ENCODE assay signal across 22 mouse cellular contexts in the genomic region with DNA sequence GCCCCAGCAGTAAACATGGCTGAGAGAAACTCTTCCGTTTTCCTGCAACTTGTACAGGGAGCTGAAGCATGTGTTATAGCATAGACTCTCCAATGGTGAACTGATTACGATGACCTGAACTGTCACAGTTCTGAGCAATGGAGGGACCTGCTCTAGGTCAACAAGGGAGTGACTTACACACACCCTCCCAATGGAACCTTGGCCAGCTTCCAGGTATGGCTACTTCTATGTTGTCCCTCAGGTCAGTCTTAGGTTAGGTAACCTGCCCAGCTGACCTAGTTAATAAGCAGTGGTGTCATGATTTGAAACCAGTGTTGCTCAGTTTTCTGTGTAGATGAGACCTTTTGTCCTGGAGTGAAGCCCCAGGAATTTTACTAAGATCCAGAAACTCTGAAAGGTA. TPM values are rescaled to one million over a fixed set of nuclear protein-coding genes. Genes with fewer than 3 reads are reported as not detected.
DNase-seq lines count a peak whose midpoint lies in the region; ATAC-seq and TF ChIP-seq lines count a peak whose summit lies in the region.
"Had no signal": no experiment of that assay in that cellular context is flagged by ENCODE, and none has a peak within 500 bp of the region (broad histone marks: within the 10 kb centered on the region; RNA-seq: fewer than 3 reads in every experiment).

No protein-coding gene starts in this region.

- H3K4me2 ChIP-seq in intestine, embryonic 15.5 days (replicated peaks), result no peak overlapping the region
- no peak overlapping the region for H3K4me2 ChIP-seq in lung, postnatal 0 days (replicated peaks; ENCODE audit: low read depth, low read length)
- no peak overlapping the region for H3K4me2 ChIP-seq in forebrain, embryonic 11.5 days (ENCODE audit: low read depth, low read length, severe bottlenecking)
- H3K4me2 ChIP-seq: heart, embryonic 11.5 days had no signal

- peak; percentile 86 to 91 for DNase-seq in kidney, postnatal 36 days
- DNase-seq in lung, postnatal 0 days (ENCODE audit: low spot score), result peak; percentile 56
- no peak for DNase-seq in forebrain, embryonic 11.5 days (ENCODE audit: low spot score)
- DNase-seq in heart, adult 8-10 months (ENCODE audit: low spot score), result no peak
- no peak for DNase-seq in left cerebral cortex, postnatal 10 days (ENCODE audit: extremely low spot score in 1 of 2, low spot score in 2 of 2)
- DNase-seq: right cerebral cortex, postnatal 14 days; thymus, postnatal 4 days had no signal

- H3K9ac ChIP-seq in ES-Bruce4 (ENCODE audit: low read depth, poor library complexity, severe bottlenecking), result no peak overlapping the region
- H3K9ac ChIP-seq in intestine, embryonic 15.5 days, result no peak overlapping the region
- H3K9ac ChIP-seq in lung, postnatal 0 days (replicated peaks; ENCODE audit: low read depth), result no peak overlapping the region
- no peak overlapping the region for H3K9ac ChIP-seq in forebrain, embryonic 11.5 days (ENCODE audit: low read length)

- intact Hi-C loops in left cerebral cortex, postnatal 10 days (cut with DNase I), result no loop called here

- H3K9me3 ChIP-seq in ES-Bruce4 (replicated peaks; ENCODE audit: control insufficient read depth, insufficient read depth, low read length, poor library complexity, severe bottlenecking), result no peaks in the 10 kb centered on the region
- H3K9me3 ChIP-seq in intestine, embryonic 15.5 days, result no peaks in the 10 kb centered on the region
- no peaks in the 10 kb centered on the region for H3K9me3 ChIP-seq in lung, postnatal 0 days (ENCODE audit: low read length)
- no peaks in the 10 kb centered on the region for H3K9me3 ChIP-seq in forebrain, embryonic 11.5 days (ENCODE audit: control insufficient read depth, low read length)
- H3K9me3 ChIP-seq: forebrain, embryonic 10.5 days had no signal

- H3K36me3 ChIP-seq in ES-Bruce4 (ENCODE audit: control insufficient read depth, insufficient read depth, low read length, poor library complexity, severe bottlenecking), result no peaks in the 10 kb centered on the region
- H3K36me3 ChIP-seq in intestine, embryonic 15.5 days, result no peaks in the 10 kb centered on the region
- no peaks in the 10 kb centered on the region for H3K36me3 ChIP-seq in lung, postnatal 0 days (ENCODE audit: insufficient read depth, low read length)
- no peaks in the 10 kb centered on the region for H3K36me3 ChIP-seq in forebrain, embryonic 11.5 days (ENCODE audit: control insufficient read depth, insufficient read depth, low read length)
- H3K36me3 ChIP-seq: forebrain, embryonic 10.5 days had no signal

- no peaks in the 10 kb centered on the region; the same call in 1 of the 2 replicates for H3K27me3 ChIP-seq in ES-Bruce4 (ENCODE audit: control insufficient read depth, insufficient read depth, low read length, poor library complexity, severe bottlenecking)
- no peaks in the 10 kb centered on the region for H3K27me3 ChIP-seq in intestine, embryonic 15.5 days (replicated peaks)
- H3K27me3 ChIP-seq in lung, postnatal 0 days (replicated peaks; ENCODE audit: insufficient read depth, low read length), result no peaks in the 10 kb centered on the region
- H3K27me3 ChIP-seq in forebrain, embryonic 11.5 days (ENCODE audit: control insufficient read depth, insufficient read depth, low read length), result no peaks in the 10 kb centered on the region
- H3K27me3 ChIP-seq: CH12.LX, Patski had no signal

- no peak for TF ChIP-seq EP300 in ES-Bruce4 (IDR thresholded peaks at IDR 0.05; ENCODE audit: insufficient read depth, low read depth, low read length)
- no peak for TF ChIP-seq EP300 in lung, postnatal 0 days (IDR thresholded peaks at IDR 0.05)

- TF ChIP-seq POLR2A in ES-Bruce4 (IDR thresholded peaks at IDR 0.05; ENCODE audit: insufficient read depth, low read length), result no peak

- no peak for TF ChIP-seq CTCF in ES-Bruce4 (IDR thresholded peaks at IDR 0.05; ENCODE audit: low read depth, low read length)
- TF ChIP-seq CTCF in lung, postnatal 0 days (IDR thresholded peaks at IDR 0.05), result no peak

- H3K27ac ChIP-seq in ES-Bruce4 (ENCODE audit: insufficient read depth, low read length), result peak overlapping the region; percentile 26; the same call in 1 of the 2 replicates
- H3K27ac ChIP-seq in intestine, embryonic 15.5 days, result no peak overlapping the region
- H3K27ac ChIP-seq in lung, postnatal 0 days (ENCODE audit: low read length), result peak overlapping the region; percentile 23; the same call in 1 of the 2 replicates
- H3K27ac ChIP-seq in forebrain, embryonic 11.5 days (ENCODE audit: low read depth, low read length), result no peak overlapping the region
- H3K27ac ChIP-seq: forebrain, embryonic 10.5 days had no signal

- peak; percentile 68 for ATAC-seq in intestine, embryonic 15.5 days
- peak; percentile 87 for ATAC-seq in lung, postnatal 0 days
- no peak for ATAC-seq in forebrain, embryonic 11.5 days (replicated peaks; ENCODE audit: low FRiP score)
- no peak for ATAC-seq in granulocyte monocyte progenitor cell, adult 5-6 weeks (replicated peaks; ENCODE audit: poor library complexity, severe bottlenecking)
- ATAC-seq: Patski had no signal

- 74% methylated on average over 2 of the region's 2 CpGs for WGBS in intestine, embryonic 15.5 days
- 50% methylated on average over 2 of the region's 2 CpGs for WGBS in lung, postnatal 0 days
- 80% methylated on average over 2 of the region's 2 CpGs for WGBS in forebrain, embryonic 11.5 days

- peaks cover 2% of the 10 kb centered on the region for H3K4me1 ChIP-seq in ES-Bruce4 (ENCODE audit: control insufficient read depth, insufficient read depth, low read length)
- no peaks in the 10 kb centered on the region for H3K4me1 ChIP-seq in intestine, embryonic 15.5 days (replicated peaks)
- H3K4me1 ChIP-seq in lung, postnatal 0 days (ENCODE audit: insufficient read depth, low read depth, low read length), result no peaks in the 10 kb centered on the region; the same call in 1 of the 2 replicates
- H3K4me1 ChIP-seq in forebrain, embryonic 11.5 days (replicated peaks; ENCODE audit: control insufficient read depth, insufficient read depth, low read length), result no peaks in the 10 kb centered on the region
- H3K4me1 ChIP-seq: forebrain, embryonic 10.5 days had no signal

- H3K4me3 ChIP-seq in ES-Bruce4 (ENCODE audit: low read depth, low read length), result no peak overlapping the region
- no peak overlapping the region for H3K4me3 ChIP-seq in intestine, embryonic 15.5 days (replicated peaks)
- H3K4me3 ChIP-seq in lung, postnatal 0 days (ENCODE audit: low read depth, low read length), result no peak overlapping the region
- no peak overlapping the region for H3K4me3 ChIP-seq in forebrain, embryonic 11.5 days (ENCODE audit: low read depth, low read length)
- H3K4me3 ChIP-seq: forebrain, embryonic 10.5 days had no signal

RNA-seq across cellular contexts. Expression of gene Cdcp1, which starts 8.9 kb away (rescaled TPM):
- 37.7 and 40.2 TPM in 2 replicates for polyA plus RNA-seq in ES-Bruce4 (2011; ENCODE audit: insufficient read depth, insufficient read length, low read depth, missing spikeins)
- 13.6 and 14.7 TPM in 2 replicates for polyA plus RNA-seq in intestine, embryonic 15.5 days (2015; fragmentation: Nextera tagmentation; extraction: Ambion mirVana)
- 9.8 and 10.9 TPM in 2 replicates for polyA plus RNA-seq in lung, postnatal 0 days (2015; fragmentation: Nextera tagmentation; extraction: Ambion mirVana)
- 0.41 and 0.63 TPM in 2 replicates for polyA plus RNA-seq in forebrain, embryonic 11.5 days (2014; fragmentation: Nextera tagmentation; extraction: Ambion mirVana)
- total RNA-seq in heart, adult 8-10 months (2022), result under 1 TPM; 0.11 to 0.28 (median 0.20) TPM
- under 1 TPM; 0.13 to 0.16 TPM for total RNA-seq in left cerebral cortex, postnatal 10 days (2021)
- not detected in 2 replicates for total RNA-seq in granulocyte monocyte progenitor cell, adult 5-6 weeks (2014; fragmentation: Nextera tagmentation)
- total RNA-seq in granulocyte monocyte progenitor cell, adult 5-6 weeks (2017), result 0.43 TPM in 1 of 2 replicates, not detected in the other
- total RNA-seq: gastrocnemius, adult 8-10 months; megakaryocyte, adult 5-6 weeks; monocyte, adult 5-6 weeks; neutrophil, adult 5-6 weeks had no signal
- polyA plus RNA-seq: Patski had no signal

RNA-seq across cellular contexts. Expression of gene Tmem158, which starts 53.6 kb away (rescaled TPM):
- polyA plus RNA-seq in ES-Bruce4 (2011; ENCODE audit: insufficient read depth, insufficient read length, low read depth, missing spikeins), result 5.2 and 5.4 TPM in 2 replicates
- polyA plus RNA-seq in intestine, embryonic 15.5 days (2015; fragmentation: Nextera tagmentation; extraction: Ambion mirVana), result 14.3 and 15.1 TPM in 2 replicates
- 16.0 and 17.5 TPM in 2 replicates for polyA plus RNA-seq in lung, postnatal 0 days (2015; fragmentation: Nextera tagmentation; extraction: Ambion mirVana)
- polyA plus RNA-seq in forebrain, embryonic 11.5 days (2014; fragmentation: Nextera tagmentation; extraction: Ambion mirVana), result 4.8 and 6.4 TPM in 2 replicates
- 1 to 10 TPM; 3.8 to 5.3 (median 4.5) TPM for total RNA-seq in heart, adult 8-10 months (2022)
- 10 to 100 TPM; 81.5 to 87.1 TPM for total RNA-seq in left cerebral cortex, postnatal 10 days (2021)
- 2.3 TPM in 1 of 2 replicates, not detected in the other for total RNA-seq in granulocyte monocyte progenitor cell, adult 5-6 weeks (2014; fragmentation: Nextera tagmentation)
- total RNA-seq in granulocyte monocyte progenitor cell, adult 5-6 weeks (2017), result 0.65 TPM in 1 of 2 replicates, not detected in the other

RNA-seq across cellular contexts. Expression of gene Clec3b, which starts 56.2 kb away (rescaled TPM):
- polyA plus RNA-seq in ES-Bruce4 (2011; ENCODE audit: insufficient read depth, insufficient read length, low read depth, missing spikeins), result not detected in 2 replicates
- polyA plus RNA-seq in intestine, embryonic 15.5 days (2015; fragmentation: Nextera tagmentation; extraction: Ambion mirVana), result 0.51 TPM in 1 of 2 replicates, not detected in the other
- polyA plus RNA-seq in lung, postnatal 0 days (2015; fragmentation: Nextera tagmentation; extraction: Ambion mirVana), result 84.7 and 86.6 TPM in 2 replicates
- not detected in 2 replicates for polyA plus RNA-seq in forebrain, embryonic 11.5 days (2014; fragmentation: Nextera tagmentation; extraction: Ambion mirVana)
- 10 to 100 TPM; 37.7 to 48.5 (median 38.6) TPM for total RNA-seq in heart, adult 8-10 months (2022)
- 1 to 10 TPM; 5.4 to 6.2 TPM for total RNA-seq in left cerebral cortex, postnatal 10 days (2021)
- total RNA-seq in granulocyte monocyte progenitor cell, adult 5-6 weeks (2014; fragmentation: Nextera tagmentation), result not detected in 2 replicates
- not detected in 2 replicates for total RNA-seq in granulocyte monocyte progenitor cell, adult 5-6 weeks (2017)
- total RNA-seq: CH12.LX; hematopoietic stem cell, adult 5-6 weeks; megakaryocyte, adult 5-6 weeks; monocyte, adult 5-6 weeks; neutrophil, adult 5-6 weeks had no signal
- polyA plus RNA-seq: embryonic facial prominence, embryonic 11.5 days; forebrain, embryonic 10.5 days; heart, embryonic 11.5 days; intestine, embryonic 14.5 days; limb, embryonic 11.5 days; Patski had no signal

Comparison
In these comparisons a context has a peak if more than half of its experiments do, and no peak if none do; other contexts are left out.
1. H3K27ac ChIP-seq: peak in ES-Bruce4 (single experiment) and lung, postnatal 0 days (single experiment); none in intestine, embryonic 15.5 days (single experiment) and forebrain, embryonic 11.5 days (single experiment).
2. ATAC-seq: peak in intestine, embryonic 15.5 days (single experiment) and lung, postnatal 0 days (single experiment); none in forebrain, embryonic 11.5 days (single experiment) and granulocyte monocyte progenitor cell, adult 5-6 weeks (single experiment).
3. DNase-seq: peak in kidney, postnatal 36 days (2 of 2) and lung, postnatal 0 days (single experiment); none in forebrain, embryonic 11.5 days (single experiment), heart, adult 8-10 months (single experiment) and left cerebral cortex, postnatal 10 days (0 of 2).
4. RNA of gene Clec3b, which starts 56.2 kb away (polyA plus RNA-seq): 84.7 to 86.6 TPM in lung, postnatal 0 days; not detected in forebrain, embryonic 11.5 days, 0.51 TPM in intestine, embryonic 15.5 days and not detected in ES-Bruce4; every median in the first group is over 10 times any median in the second.